In genomic region chr15:86427439-86427838, GRCm38 (mm10) we compare ENCODE assay signal across 13 mouse cellular contexts.
"Had no signal": no experiment of that assay in that cellular context is flagged by ENCODE, and none has a peak within 500 bp of the region (broad histone marks: within the 10 kb centered on the region; RNA-seq: fewer than 3 reads in every experiment).

No protein-coding gene starts in this region.

- H3K4me1 ChIP-seq: midbrain, embryonic 15.5 days had no signal

- ATAC-seq: hindbrain, postnatal 0 days; midbrain, embryonic 15.5 days had no signal

- H3K27ac ChIP-seq: hindbrain, embryonic 13.5 days; hindbrain, postnatal 0 days; kidney, postnatal 0 days; limb, embryonic 13.5 days; liver, embryonic 13.5 days; neural tube, embryonic 12.5 days had no signal

- H3K4me2 ChIP-seq: hindbrain, embryonic 13.5 days; limb, embryonic 13.5 days; liver, embryonic 13.5 days; midbrain, embryonic 15.5 days; neural tube, embryonic 12.5 days had no signal

- H3K36me3 ChIP-seq: hindbrain, embryonic 13.5 days; limb, embryonic 13.5 days; liver, embryonic 13.5 days; midbrain, embryonic 15.5 days; neural tube, embryonic 12.5 days had no signal

- H3K27me3 ChIP-seq: hindbrain, embryonic 13.5 days; limb, embryonic 13.5 days; liver, embryonic 13.5 days; midbrain, embryonic 15.5 days; neural tube, embryonic 12.5 days had no signal

- H3K4me3 ChIP-seq: hindbrain, embryonic 13.5 days; limb, embryonic 13.5 days; liver, embryonic 13.5 days; midbrain, embryonic 15.5 days; neural tube, embryonic 12.5 days had no signal

- DNase-seq: kidney, adult 8-10 months; layer of hippocampus, adult 9-11 months; liver, embryonic 13.5 days; right cerebral cortex, postnatal 4 days; spleen, adult 18-20 months; thymus, adult 18-20 months; thymus, postnatal 14 days had no signal

- H3K9me3 ChIP-seq: hindbrain, embryonic 13.5 days; limb, embryonic 13.5 days; liver, embryonic 13.5 days; midbrain, embryonic 15.5 days; neural tube, embryonic 12.5 days had no signal

- H3K9ac ChIP-seq: hindbrain, embryonic 13.5 days; limb, embryonic 13.5 days; liver, embryonic 13.5 days; midbrain, embryonic 15.5 days; neural tube, embryonic 12.5 days had no signal
